Mouse (Mus musculus) right cerebral cortex, postnatal 10 days (tissue): Measurements from ENCODE around the gene Ptpn21.

Experiments
- DNase-seq, 2 experiments: peaks; one replicate each; pipeline ENCODE4 v3.0.0; 2021; ENCODE audit warnings: low spot score in 2 of 2

The Ptpn21 gene

DNA sequence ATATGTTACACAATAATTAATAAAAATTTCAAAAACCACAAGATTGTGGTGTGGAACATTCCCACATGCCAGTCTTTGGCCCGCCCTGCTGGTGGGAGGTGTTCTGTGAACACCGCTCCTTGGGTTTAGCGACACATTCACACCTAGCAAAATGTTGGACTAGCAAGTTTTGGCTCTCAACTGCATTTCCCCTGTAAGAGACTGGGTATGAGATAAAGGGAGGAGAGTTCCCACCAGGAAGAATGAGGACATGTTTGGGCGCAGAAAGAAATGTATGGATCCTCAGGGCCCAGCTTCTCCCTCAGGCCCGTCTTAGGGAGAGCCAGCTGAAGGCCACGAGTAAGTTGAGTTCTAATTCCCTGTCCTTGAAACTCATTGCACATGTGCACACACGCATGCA is 74.6 kb downstream of the Ptpn21 start:
- no peak for DNase-seq

DNA sequence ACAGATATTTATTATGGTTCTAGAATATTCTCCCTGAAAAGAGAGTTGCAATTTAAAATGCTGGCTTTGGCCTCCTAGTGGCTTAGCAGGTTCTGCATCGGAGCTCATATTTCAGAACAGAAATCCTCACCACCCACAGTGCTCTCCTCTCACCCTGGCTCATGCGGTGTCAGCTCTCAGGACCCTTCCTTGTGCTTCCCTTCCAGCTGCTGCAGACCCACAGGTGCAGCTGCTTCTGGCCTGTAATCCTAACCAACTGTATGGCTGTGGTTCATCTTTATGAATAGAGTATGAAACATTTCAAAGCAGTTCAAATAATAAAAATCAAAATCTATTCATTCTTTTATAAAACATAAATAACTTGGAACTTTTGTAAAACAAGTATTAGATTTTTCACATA is 80.3 kb downstream of the Ptpn21 start:
- DNase-seq: no peak

DNA sequence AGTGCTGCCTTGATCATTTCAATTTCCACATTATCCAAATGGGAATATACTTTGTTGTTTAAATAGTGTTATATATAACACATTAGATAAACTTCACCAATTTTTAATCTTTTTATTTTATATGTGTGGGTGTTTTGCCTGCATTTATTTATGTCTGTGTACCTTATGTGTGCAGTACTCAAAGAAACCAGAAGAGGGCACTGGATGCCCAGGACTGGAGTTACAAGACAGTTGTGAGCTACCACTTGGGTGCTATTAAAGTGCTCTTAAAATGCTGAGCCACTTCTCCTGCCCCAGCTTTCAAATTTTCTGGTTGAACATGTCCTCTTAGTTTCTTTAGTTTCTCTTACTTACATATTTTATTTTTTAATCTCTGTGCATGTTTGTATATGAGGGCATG is 92.4 kb downstream of the Ptpn21 start:
- DNase-seq: no peak

DNA sequence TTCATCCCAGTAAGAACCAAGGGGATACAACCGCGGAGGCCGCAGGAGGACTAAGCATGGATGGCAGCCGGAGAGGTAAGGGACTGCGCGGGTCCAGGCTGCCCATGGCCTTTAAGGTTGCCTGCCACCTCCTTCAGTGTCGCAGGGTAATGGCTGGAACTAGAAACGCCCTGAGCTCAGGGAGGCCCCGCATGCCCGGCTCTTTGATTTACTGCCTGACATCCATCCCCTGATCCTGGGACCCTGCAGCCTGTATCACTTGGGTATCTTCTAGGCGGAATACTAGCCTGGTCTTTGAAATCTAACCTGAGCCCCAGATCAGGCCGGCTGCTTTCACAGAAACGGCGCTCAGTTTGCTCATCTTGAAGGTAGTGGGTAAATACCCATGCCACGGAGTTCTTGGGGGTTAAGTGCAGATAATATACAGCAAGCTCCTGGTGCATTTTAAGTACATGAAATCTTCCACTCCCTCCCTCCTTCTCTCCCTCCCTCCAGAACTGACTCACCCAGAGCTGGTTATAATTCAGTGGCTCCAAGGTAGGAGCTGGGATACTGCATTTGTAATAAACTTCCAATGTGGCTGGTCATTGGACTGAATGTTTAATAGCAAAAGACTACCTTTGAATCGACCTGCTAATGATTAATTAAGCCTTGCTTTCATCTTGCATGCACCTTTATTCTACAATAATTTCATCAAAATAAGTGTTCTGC is 108.8 kb downstream of the Ptpn21 start:
- DNase-seq: no peak

DNA sequence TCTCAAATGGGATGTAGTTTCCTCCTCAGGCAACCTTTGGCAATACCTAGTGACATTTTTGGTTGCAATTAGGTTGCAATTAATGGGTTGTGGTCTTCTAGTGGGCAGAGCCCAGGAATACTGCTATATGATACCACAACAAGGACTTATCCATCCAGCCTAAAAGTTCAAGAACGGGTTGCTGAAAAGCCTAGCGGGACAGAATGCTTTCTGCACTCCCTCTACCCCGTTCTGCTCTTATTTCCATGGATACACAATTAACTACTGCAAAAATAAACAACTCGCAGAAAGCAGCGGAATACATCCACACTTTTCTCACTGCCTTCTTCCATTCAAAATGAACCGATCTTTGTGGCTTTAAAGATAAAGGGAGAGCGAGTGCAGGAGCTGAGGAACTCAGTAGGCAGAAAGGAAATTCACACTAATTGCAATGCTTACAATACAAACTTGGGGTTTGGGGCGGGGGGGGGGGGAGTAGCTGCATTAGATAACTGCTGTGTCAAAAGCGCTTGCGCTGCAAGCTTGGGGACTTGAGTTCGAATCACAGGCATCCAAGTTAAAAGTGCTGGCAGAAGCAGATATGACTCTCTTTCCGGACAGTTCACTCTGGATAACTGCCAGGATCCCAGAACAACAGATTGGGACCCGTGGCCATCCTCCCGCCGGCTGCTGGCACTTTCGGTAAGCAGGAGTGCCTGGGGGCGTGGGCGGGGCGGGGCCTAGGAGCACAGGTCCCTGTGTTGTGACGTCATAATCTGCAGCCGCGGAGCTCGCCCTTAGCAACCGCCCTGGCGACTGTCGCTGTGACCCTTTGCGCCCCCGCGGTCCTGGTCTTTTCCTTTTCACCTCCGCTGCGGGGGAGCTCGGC is 109.6 kb downstream of the Ptpn21 start, which contains the start of gene Spata7:
Gene Spata7 (plus strand): TSS at position 766 of the 868 bp plus-strand sequence.
- peak; percentile 90 to 93 for DNase-seq
